Mouse (Mus musculus): ENCODE measurements at regions not wholly inside any gene's neighbourhood (a gene's known extent, or its start where the extent isn't known, plus 50 kb on each side); places are given as distances from the start of the nearest gene placed in this dataset.

DNA sequence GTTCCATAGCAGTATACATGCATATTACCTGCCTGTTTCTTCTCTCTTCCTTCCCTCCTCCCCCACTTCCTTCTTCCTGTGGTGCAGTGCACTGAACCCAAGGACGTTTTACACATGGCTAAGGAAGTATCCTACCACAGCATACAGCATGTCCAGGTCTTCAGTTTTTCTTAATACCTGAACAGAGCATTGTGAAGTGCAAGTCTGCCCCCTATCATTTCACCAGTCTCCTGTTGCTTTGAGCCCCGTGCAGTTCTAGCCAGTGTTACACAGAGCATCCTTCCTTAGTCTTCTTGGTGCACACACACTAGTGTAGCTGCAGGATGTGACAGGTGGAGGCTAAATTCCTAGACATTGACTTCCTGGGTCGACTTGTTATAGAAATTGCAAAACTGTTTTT, 53.7 kb upstream of the Foxb1 start:
- no peak for DNase-seq (ENCODE audit: low spot score in 2 of 2)

GRCm38 (mm10) chr9:69823179-69823966, 62.6 kb upstream of the Foxb1 start:
- no peak for DNase-seq (ENCODE audit: low spot score in 2 of 2)

- DNase-seq (ENCODE audit: low spot score in 2 of 2) = no peak
Measured at GRCm38 (mm10) chr9:69828428-69828827, 67.7 kb upstream of the Foxb1 start.

GRCm38 (mm10) chr9:69835396-69835795, 74.7 kb upstream of the Foxb1 start:
- no peak for DNase-seq (ENCODE audit: low spot score in 2 of 2)

- DNase-seq (ENCODE audit: low spot score in 2 of 2) = no peak
Measured at GRCm38 (mm10) chr9:69839198-69839597, 78.5 kb upstream of the Foxb1 start.

DNA sequence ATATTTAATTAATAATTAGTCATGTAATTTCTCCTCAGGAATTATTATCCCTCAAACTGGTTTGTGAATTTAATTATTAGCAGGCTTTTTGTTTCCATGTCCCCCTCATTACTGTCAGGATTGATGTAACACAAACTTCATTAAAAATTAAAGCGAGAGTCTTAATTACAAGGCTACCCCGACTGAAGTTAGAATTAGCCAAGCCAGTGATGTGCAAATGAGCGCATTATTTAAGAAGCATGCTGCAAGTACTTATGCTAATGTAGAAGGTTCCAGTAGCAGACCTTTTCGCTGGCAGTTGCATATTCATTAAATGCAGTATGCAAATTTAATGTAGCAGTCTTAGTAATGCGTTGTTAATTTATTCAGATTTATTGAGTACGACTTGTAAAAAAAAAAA, 84.0 kb upstream of the Foxb1 start:
- no peak for DNase-seq (ENCODE audit: low spot score in 2 of 2)

- no peak for DNase-seq (ENCODE audit: low spot score in 2 of 2)
Measured at GRCm38 (mm10) chr9:69845210-69845609, 84.5 kb upstream of the Foxb1 start.

GRCm38 (mm10) chr9:69856621-69857020, 95.9 kb upstream of the Foxb1 start:
- no peak for DNase-seq (ENCODE audit: low spot score in 2 of 2)

DNA sequence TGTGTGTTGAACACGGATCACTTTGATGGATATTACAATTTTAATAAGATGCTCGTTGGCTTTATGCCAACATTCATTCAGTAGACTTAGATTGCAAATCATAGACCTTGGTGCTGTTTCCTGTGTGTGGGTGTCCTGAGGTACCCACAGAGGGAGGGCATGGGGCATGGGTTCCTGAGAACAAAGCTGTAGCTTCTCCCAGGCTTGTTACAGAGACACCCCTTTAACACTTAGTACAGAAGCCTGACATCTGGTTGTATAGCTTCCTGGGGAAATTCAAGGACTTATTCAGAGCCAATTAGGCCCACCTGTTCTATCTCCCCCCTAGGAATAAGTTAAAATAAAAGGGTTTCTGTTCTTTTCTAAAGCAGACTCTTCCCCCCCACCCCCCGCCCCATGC, 97.9 kb upstream of the Foxb1 start:
- no peak for DNase-seq (ENCODE audit: low spot score in 2 of 2)

- DNase-seq (ENCODE audit: low spot score in 2 of 2) = no peak
Measured at GRCm38 (mm10) chr9:69870182-69870581, 109.4 kb upstream of the Foxb1 start.

- DNase-seq (ENCODE audit: low spot score in 2 of 2) = no peak
Measured at GRCm38 (mm10) chr9:69886351-69886750, 102.9 kb upstream of the Bnip2 start.

DNA sequence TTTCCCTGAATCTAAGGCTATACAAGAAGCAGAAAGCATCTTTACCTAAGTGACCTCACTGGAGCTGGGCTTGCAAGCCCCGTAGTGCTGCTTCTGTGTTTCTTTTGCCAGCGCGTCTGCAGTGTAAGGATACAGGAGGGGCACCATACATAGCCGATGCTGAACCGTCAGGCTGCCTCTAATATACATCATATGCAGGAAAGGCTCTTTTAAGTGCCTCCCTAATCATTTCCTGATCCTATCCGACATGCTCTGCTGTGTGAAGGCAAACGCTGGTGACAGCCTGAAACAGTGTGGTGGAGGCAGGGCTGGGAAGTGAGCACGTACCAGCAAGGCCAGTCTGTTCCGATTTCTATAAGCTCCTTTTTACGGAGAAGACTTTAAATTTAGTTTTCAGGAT, 91.2 kb upstream of the Bnip2 start:
- DNase-seq (ENCODE audit: low spot score in 2 of 2) = no peak

GRCm38 (mm10) chr9:69899371-69899770, 89.9 kb upstream of the Bnip2 start:
- peak; percentile 42 to 65 for DNase-seq (ENCODE audit: low spot score in 2 of 2)

DNA sequence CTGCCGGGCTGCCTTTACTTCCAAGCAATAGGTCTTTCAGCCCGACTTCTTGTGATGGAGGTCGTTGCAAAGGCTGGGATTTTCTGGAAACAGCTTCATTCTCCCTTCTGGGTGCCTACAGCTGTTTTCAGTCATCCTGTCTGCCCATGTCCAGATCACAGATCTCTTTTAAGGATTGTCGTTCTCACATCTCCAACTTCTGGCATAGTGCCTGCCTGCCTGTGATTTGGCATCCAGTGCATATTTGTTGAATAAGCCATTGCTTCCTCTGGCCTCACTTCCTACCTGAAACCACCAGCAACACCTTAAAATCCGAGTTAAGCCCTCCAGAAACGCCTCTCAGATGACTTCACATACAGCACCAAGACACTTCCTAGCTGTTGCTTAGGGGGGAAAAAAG, 88.4 kb upstream of the Bnip2 start:
- DNase-seq (ENCODE audit: low spot score in 2 of 2) = peak in 1 of 2 experiments; percentile 2

DNA sequence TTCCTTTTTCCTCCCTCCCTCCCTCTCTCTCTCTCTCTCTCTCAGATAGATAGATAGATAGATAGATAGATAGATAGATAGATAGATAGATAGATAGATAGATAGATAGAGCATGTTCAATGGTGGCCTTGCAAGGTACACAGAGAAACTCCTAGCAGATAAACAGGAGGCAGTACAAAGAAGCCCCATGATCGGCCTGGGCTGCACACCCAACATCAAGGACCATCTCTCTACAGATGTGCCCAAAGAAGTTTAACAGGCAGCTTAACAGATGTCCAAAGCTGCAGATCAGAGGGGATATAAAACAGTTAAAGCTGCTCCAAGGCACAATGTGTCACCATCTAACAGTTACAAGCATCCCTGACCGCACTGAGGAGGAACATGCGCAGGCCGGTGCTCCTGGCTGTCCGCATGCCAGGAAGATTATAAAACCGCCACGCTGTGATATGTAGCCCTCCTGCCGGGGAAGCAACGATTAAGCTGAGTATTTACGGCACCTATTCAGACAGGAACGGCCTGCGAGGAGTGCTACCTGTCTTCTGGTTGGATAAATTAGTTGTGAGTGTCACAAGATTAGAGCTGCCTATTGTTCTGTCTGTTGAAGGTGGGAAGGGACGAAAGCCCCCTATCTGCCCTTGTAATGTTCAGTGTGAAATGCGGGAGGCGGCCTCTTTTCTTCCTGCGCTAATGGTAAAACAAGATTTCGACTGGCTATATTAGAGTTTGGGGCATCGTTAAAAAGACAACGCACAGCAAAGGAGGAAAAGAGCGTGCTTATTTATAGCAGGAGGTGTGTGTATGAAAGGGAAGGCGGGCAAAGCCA, 81.9 kb upstream of the Bnip2 start:
- no peak for DNase-seq (ENCODE audit: low spot score in 2 of 2)

GRCm38 (mm10) chr9:69910621-69911020, 78.6 kb upstream of the Bnip2 start:
- no peak for DNase-seq (ENCODE audit: low spot score in 2 of 2)

GRCm38 (mm10) chr9:69928126-69928525, 61.1 kb upstream of the Bnip2 start:
- no peak for DNase-seq (ENCODE audit: low spot score in 2 of 2)

DNA sequence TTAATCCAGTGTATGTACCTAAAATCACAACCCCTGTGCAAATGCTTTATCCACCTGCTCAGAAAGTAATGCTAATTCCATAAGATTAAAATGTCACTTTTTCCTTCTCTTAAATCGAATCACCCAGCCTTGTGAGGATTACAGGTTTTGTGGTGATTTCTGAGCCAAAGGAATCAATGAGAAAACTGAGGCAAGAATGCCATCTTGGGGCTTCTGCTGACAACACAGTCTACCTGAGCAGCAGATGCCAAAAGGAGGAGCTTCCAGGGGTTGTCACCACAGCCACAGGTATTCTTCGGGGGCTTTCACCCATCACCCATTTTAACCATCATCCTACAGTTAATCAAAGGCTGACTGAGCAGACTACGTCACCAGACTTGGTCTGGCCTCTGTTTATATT, 51.4 kb upstream of the Bnip2 start:
- DNase-seq (ENCODE audit: low spot score in 2 of 2) = no peak
